Mouse (Mus musculus) retina, adult 2 months (tissue): ENCODE data around the gene N4bp2.

Experiments used
- DNase-seq: peaks from one replicate; pipeline ENCODE4 v3.0.0-alpha.2; 2012; ENCODE audit warnings: low read depth, low spot score

Gene N4bp2

DNA sequence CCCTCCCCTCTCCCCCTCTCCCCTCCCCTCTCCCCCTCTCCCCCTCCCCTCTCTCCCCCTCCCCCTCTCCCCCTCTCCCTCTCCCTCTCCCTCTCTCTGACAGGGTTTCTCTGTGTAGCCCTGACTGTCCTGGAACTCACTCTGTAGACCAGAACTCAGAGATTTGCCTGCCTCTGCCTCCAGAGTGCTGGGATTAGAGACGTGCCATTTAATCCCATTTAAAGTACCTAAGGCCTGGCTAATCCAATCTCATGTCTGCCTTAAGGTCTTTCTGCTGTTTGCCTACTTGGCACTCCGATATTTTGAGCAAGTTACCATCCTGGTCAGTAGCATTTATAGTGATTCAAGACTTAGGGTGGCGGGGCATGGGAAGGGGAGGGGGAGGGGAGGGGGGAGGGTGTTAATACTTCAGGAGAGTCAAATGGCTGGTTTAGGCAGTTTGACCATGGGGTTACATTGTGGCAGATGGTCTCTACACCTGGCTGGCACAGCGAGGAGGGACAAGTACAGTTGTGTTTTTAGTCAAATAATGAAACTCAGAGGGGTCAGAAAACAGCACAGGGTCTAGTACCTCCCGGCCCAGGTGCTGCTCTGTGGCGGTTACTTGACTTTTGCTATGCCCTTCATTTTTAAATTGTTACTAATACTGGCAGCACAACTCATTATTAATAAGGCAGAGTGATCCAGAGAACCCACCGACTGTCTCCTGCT is 99.1 kb downstream of the N4bp2 start:
- no peak for DNase-seq

DNA sequence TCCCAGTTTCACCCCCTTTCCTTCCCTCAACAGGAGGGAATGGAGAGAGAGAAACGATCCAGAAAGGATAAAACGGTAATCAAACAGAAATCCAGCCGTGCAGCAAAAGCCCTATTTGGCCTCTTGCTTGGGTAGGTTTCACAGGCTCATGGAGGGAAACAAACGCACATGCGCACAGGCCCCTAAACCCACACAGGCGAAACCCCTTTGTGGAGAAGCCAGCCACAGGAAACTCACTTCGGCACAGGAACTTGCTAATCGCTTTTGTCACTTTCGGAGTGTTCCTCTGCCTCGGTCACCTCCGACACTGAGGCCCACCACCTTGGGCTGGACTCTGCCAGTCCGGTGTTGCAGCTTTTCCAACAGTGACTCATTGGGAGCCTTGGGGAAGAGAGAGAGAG is 100.0 kb downstream of the N4bp2 start:
- no peak for DNase-seq

GRCm38 (mm10) chr5:65864486-65864885 is 101.2 kb downstream of the N4bp2 start:
- DNase-seq: no peak

DNA sequence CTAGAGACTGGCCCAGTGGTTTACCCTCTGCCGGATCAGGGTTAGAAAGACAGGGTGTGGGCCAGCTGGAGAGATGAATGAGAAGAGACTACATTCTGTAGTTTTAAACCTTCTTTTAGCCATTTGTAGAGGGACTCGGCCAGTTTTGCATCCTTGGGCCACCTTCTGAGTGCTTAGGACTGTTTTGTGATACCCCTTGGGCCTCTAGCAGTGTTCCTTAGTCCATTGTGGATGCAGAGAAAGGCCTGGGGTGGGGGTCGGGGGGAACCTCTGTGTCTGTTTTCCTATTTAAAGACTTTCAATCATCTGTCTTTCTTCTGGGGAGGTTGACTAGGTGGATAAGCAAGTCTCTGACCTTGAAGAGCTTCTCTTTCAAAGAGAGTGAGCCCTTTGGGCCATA is 101.6 kb downstream of the N4bp2 start:
- DNase-seq: no peak

DNA sequence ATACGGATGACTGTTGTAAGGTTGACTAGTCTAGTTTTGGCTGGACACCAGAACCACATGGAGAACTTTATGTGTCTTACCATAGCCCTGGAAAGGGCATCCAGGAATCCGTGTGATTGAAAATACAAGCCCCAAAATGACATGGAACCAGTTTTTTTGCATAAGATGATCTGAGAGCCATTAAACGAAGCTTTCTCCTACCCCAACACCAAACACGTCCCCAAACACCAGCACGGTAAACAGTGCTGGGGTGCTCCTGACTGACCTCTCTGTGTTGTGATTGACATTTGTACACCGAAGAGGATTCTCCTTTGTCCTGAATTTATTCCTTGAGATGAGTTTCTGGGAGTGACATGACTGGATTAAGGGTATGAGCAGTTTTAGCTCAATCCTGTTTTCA is 103.3 kb downstream of the N4bp2 start:
- DNase-seq: no peak

- no peak for DNase-seq
Observed at GRCm38 (mm10) chr5:65867380-65868116, 104.2 kb downstream of the N4bp2 start.

GRCm38 (mm10) chr5:65868419-65868818 is 105.1 kb downstream of the N4bp2 start:
- no peak for DNase-seq

- DNase-seq: no peak
Observed at GRCm38 (mm10) chr5:65869660-65870059, 106.3 kb downstream of the N4bp2 start.

GRCm38 (mm10) chr5:65871276-65871875 is 108.1 kb downstream of the N4bp2 start:
- no peak for DNase-seq

DNA sequence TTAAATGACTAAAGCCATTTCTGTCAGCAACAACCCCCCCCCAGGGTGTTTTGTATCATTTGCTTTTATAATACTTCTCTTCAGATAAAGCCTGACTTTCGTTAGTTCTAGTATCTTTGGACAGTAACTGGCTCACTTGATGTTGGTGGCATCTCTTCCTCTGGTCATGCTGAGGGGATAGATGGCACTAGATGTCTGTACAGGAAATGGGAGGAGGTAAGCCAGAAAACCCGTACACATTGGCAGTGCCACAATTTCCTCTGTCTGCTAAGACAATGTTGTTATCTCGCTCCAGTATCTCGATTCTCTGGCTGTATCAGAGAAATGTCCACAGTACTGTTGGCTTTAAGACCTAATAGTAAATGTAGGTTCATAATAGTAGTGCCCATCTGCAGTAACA is 109.9 kb downstream of the N4bp2 start:
- DNase-seq: no peak

GRCm38 (mm10) chr5:65875269-65875668 is 111.9 kb downstream of the N4bp2 start:
- DNase-seq: no peak

GRCm38 (mm10) chr5:65878367-65878766 is 115.0 kb downstream of the N4bp2 start:
- no peak for DNase-seq
